Mouse (Mus musculus) lung, postnatal 0 days (tissue): ENCODE data around the gene Stat3. TPM values are rescaled to one million over a fixed set of nuclear protein-coding genes. Genes with fewer than 3 reads are reported as not detected.

Experiments
- ATAC-seq: fragments of 200-750 bp; cut with Nextera tagmentation; 2 replicates; pipeline ENCODE4 v1.8.0; 2017; ENCODE audit warnings: moderate library complexity
- DNase-seq: peaks from one replicate; pipeline ENCODE4 v3.0.0-alpha.2; 2016; ENCODE audit warnings: low spot score
- H3K27ac ChIP-seq: fragments of 300-500 bp; sonication (generic); 2 replicates; pipeline ENCODE4 v1.5.1; 2014; ENCODE audit warnings: antibody characterized with exemption, mild to moderate bottlenecking, low read length, mixed read lengths
- H3K27me3 ChIP-seq: fragments of 300-500 bp; sonication (generic); replicated peaks from 2 replicates; pipeline ENCODE4 v1.6.1; 2014; ENCODE audit warnings: low read length, mixed read lengths; ENCODE audit not compliant: insufficient read depth
- H3K36me3 ChIP-seq: fragments of 300-500 bp; sonication (generic); 2 replicates; pipeline ENCODE4 v1.6.1; 2014; ENCODE audit warnings: low read length, mixed read lengths; ENCODE audit not compliant: insufficient read depth
- H3K4me1 ChIP-seq: fragments of 300-500 bp; sonication (generic); 2 replicates; pipeline ENCODE4 v1.6.1; 2014; ENCODE audit warnings: antibody characterized with exemption, low read depth, low read length, mixed read lengths; ENCODE audit not compliant: insufficient read depth
- H3K4me2 ChIP-seq: fragments of 300-500 bp; sonication (generic); replicated peaks from 2 replicates; pipeline ENCODE4 v1.6.1; 2014; ENCODE audit warnings: low read depth, mild to moderate bottlenecking, low read length, moderate library complexity, mixed read lengths
- H3K4me3 ChIP-seq: fragments of 300-500 bp; sonication (generic); 2 replicates; pipeline ENCODE4 v1.5.1; 2014; ENCODE audit warnings: low read depth, low read length
- H3K9ac ChIP-seq: fragments of 300-500 bp; sonication (generic); replicated peaks from 2 replicates; pipeline ENCODE4 v1.6.1; 2014; ENCODE audit warnings: low read depth, mild to moderate bottlenecking
- H3K9me3 ChIP-seq: fragments of 300-500 bp; sonication (generic); 2 replicates; pipeline ENCODE4 v1.6.1; 2016; ENCODE audit warnings: low read length, mixed read lengths
- CTCF ChIP-seq: IDR thresholded peaks from 2 replicates; pipeline ENCODE4 v1.5.1; 2016; ENCODE audit warnings: antibody characterized with exemption, mild to moderate bottlenecking
- EP300 ChIP-seq: IDR thresholded peaks from 2 replicates; pipeline ENCODE4 v1.6.1; 2016; ENCODE audit warnings: antibody characterized with exemption, mild to moderate bottlenecking, control low read depth
- WGBS: fragments of 180-500 bp; shearing (Covaris S2); extraction: QIAGEN DNeasy Blood & Tissue Kit; methylation state at CpG from one replicate; pipeline ENCODE4 v1.1.7; 2014; 5-methylcytosine and 5-hydroxymethylcytosine counted together
- polyA plus RNA-seq: library from polyadenylated mRNA; unstranded; fragments of >200 nt; fragmentation: Nextera tagmentation; extraction: Ambion mirVana; gene quantifications from 2 replicates; pipeline ENCODE4 v1.2.1, GENCODE M21; 2015

Gene Stat3
- polyA plus RNA-seq, 1 experiment from 2014 or later, result 100 TPM

DNA sequence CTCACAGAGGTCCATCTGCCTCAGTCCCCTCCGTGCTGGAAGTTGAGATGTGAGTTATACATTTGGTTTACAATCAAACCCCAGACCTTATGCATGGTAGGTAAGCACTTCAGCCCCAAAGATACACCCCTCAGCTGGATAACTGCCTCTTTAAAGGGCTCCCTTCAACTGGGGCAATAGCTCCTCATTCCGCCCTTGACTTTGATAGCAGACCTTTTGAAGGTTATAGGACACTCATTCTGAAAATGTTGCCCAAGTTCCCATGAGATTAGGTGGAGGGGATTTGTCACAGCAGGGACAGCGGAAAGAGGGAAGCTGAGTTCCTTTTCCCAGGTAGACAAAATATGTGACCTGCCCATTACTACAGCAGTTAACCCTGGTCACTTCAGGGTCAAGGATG is 41.9 kb upstream of the Stat3 start:
- no peak overlapping the region for H3K4me3 ChIP-seq
- ATAC-seq, result no peak
- no peak overlapping the region for H3K27ac ChIP-seq
- no peaks in the 10 kb centered on the region for H3K27me3 ChIP-seq
- H3K4me2 ChIP-seq, result no peak overlapping the region
- H3K36me3 ChIP-seq, result no peaks in the 10 kb centered on the region
- peaks cover 6% of the 10 kb centered on the region for H3K4me1 ChIP-seq
- no peak for DNase-seq
- TF ChIP-seq CTCF (no peak), EP300 (no peak)
- WGBS, result 50% methylated on average over 3 of the region's 3 CpGs
- H3K9me3 ChIP-seq, result no peaks in the 10 kb centered on the region
- H3K9ac ChIP-seq, result no peak overlapping the region

DNA sequence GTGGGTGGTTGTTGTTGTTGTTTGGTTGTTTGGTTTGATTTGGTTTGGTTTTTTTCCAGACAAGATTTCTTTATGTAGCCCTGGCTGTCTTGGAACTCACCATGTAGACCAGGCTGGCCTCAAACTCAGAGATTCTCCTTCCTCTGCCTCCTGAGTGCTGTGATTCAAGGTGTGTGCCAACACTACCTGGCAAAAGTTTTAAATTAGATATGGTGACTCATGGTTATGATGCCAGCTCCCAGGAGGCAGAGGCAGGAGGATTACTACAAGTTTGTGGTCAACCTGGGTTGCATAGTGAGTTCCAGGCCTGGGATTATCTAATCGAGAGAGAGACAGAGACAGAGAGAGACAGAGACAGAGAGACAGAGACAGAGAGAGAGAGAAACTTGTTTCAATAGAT is 41.1 kb upstream of the Stat3 start:
- ATAC-seq, result no peak
- H3K27ac ChIP-seq, result peak overlapping the region; percentile 51
- WGBS, result 79% methylated on average over 1 of the region's 1 CpGs

GRCm38 (mm10) chr11:100979887-100980286 is 40.5 kb upstream of the Stat3 start:
- Histone ChIP-seq H3K27me3 (no peaks in the 10 kb centered on the region), H3K9me3 (no peaks in the 10 kb centered on the region), H3K4me2 (no peak overlapping the region; the same call in 1 of the 2 replicates), H3K36me3 (no peaks in the 10 kb centered on the region), H3K4me1 (peaks cover 6% of the 10 kb centered on the region), H3K4me3 (no peak overlapping the region), H3K27ac (peak overlapping the region; percentile 51), H3K9ac (no peak overlapping the region)
- ATAC-seq (peak; percentile 88), DNase-seq (peak; percentile 95)
- TF ChIP-seq CTCF (no peak), EP300 (peak; percentile 83)
- 10% methylated on average over 8 of the region's 8 CpGs for WGBS

More for the DNA sequence above, 41.1 kb upstream of the Stat3 start:
- Histone ChIP-seq H3K4me3 (no peak overlapping the region), H3K4me1 (peaks cover 6% of the 10 kb centered on the region), H3K9ac (no peak overlapping the region), H3K36me3 (no peaks in the 10 kb centered on the region), H3K27me3 (no peaks in the 10 kb centered on the region), H3K4me2 (no peak overlapping the region), H3K9me3 (no peaks in the 10 kb centered on the region)
- TF ChIP-seq CTCF (no peak), EP300 (no peak)
- no peak for DNase-seq

DNA sequence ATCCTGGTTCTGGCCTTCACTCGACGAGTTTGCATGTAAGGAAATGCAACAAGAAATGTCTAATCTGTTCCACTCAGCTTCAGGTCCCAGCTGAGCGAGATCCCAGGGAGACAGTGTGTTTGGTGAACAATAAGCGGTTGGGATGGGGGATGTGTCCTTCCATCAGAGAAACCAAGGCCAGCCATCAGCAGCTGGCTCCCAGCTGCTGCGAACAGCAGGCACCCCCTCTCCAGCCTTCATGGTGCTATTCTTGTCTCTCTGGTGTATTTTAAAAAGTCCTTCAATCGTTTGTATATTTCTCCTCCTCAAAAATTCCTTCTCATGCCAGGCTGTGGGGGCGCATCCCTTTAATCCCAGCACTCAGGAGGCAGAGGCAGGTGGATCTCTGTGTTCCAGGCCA is 35.9 kb upstream of the Stat3 start:
- TF ChIP-seq EP300, result no peak
- no peak for TF ChIP-seq CTCF
- Histone ChIP-seq H3K36me3 (no peaks in the 10 kb centered on the region), H3K4me1 (peaks cover 9% of the 10 kb centered on the region), H3K9ac (no peak overlapping the region), H3K9me3 (no peaks in the 10 kb centered on the region), H3K4me2 (no peak overlapping the region), H3K4me3 (no peak overlapping the region), H3K27me3 (no peaks in the 10 kb centered on the region), H3K27ac (no peak overlapping the region)
- ATAC-seq (no peak), DNase-seq (peak; percentile 73)
- 46% methylated on average over 7 of the region's 7 CpGs for WGBS

GRCm38 (mm10) chr11:100974381-100974970 is 35.1 kb upstream of the Stat3 start:
- H3K27me3 ChIP-seq, result no peaks in the 10 kb centered on the region
- no peaks in the 10 kb centered on the region for H3K9me3 ChIP-seq
- no peaks in the 10 kb centered on the region for H3K36me3 ChIP-seq
- peaks cover 6% of the 10 kb centered on the region for H3K4me1 ChIP-seq
- DNase-seq, result peak; percentile 45
- WGBS, result 57% methylated on average over 14 of the region's 14 CpGs
- no peak for ATAC-seq
- no peak overlapping the region for H3K4me2 ChIP-seq
- TF ChIP-seq EP300 (no peak), CTCF (no peak)
- H3K9ac ChIP-seq, result no peak overlapping the region
- no peak overlapping the region for H3K4me3 ChIP-seq
- H3K27ac ChIP-seq, result no peak overlapping the region

- TF ChIP-seq CTCF (no peak), EP300 (no peak)
- no peak for ATAC-seq
- 94% methylated on average over 7 of the region's 7 CpGs for WGBS
Observed at GRCm38 (mm10) chr11:100973245-100973644, 33.9 kb upstream of the Stat3 start.

More at GRCm38 (mm10) chr11:100973245-100973644, 33.9 kb upstream of the Stat3 start:
- peaks cover 6% of the 10 kb centered on the region for H3K4me1 ChIP-seq
- H3K36me3 ChIP-seq, result no peaks in the 10 kb centered on the region
- H3K9me3 ChIP-seq, result no peaks in the 10 kb centered on the region
- H3K9ac ChIP-seq, result no peak overlapping the region
- H3K4me3 ChIP-seq, result no peak overlapping the region
- H3K27me3 ChIP-seq, result no peaks in the 10 kb centered on the region
- no peak overlapping the region for H3K27ac ChIP-seq
- H3K4me2 ChIP-seq, result no peak overlapping the region
- DNase-seq, result no peak
